Mouse (Mus musculus) kidney, postnatal 0 days (tissue): ENCODE data around the gene Pofut2. TPM values are rescaled to one million over a fixed set of nuclear protein-coding genes. Genes with fewer than 3 reads are reported as not detected.
A peak's percentile ranks its signal among the peaks of the same experiment; 100 is the strongest.

ENCODE experiments used
- ATAC-seq: fragments of 200-750 bp; cut with Nextera tagmentation; replicated peaks from 2 replicates; pipeline ENCODE4 v1.8.0; 2017; ENCODE audit warnings: low read depth, moderate number of reproducible peaks, moderate TSS enrichment, moderate library complexity; ENCODE audit not compliant: low FRiP score
- DNase-seq: peaks from one replicate; pipeline ENCODE4 v3.0.0-alpha.2; 2016; ENCODE audit warnings: low spot score
- H3K27ac ChIP-seq: fragments of 300-500 bp; sonication (generic); 2 replicates; pipeline ENCODE4 v1.5.1; 2014; ENCODE audit warnings: mild to moderate bottlenecking
- H3K27me3 ChIP-seq: fragments of 300-500 bp; sonication (generic); 2 replicates; pipeline ENCODE4 v1.6.1; 2014; ENCODE audit warnings: low read length, mixed read lengths; ENCODE audit not compliant: insufficient read depth
- H3K36me3 ChIP-seq: fragments of 300-500 bp; sonication (generic); 2 replicates; pipeline ENCODE4 v1.6.1; 2014; ENCODE audit warnings: low read length, mixed read lengths; ENCODE audit not compliant: insufficient read depth
- H3K4me1 ChIP-seq: fragments of 300-500 bp; sonication (generic); replicated peaks from 2 replicates; pipeline ENCODE4 v1.6.1; 2014; ENCODE audit warnings: antibody characterized with exemption, low read length, mixed read lengths; ENCODE audit not compliant: insufficient read depth
- H3K4me2 ChIP-seq: fragments of 300-500 bp; sonication (generic); 2 replicates; pipeline ENCODE4 v1.6.1; 2014; ENCODE audit warnings: mild to moderate bottlenecking, low read length, moderate library complexity, mixed read lengths
- H3K4me3 ChIP-seq: fragments of 300-500 bp; sonication (generic); replicated peaks from 2 replicates; pipeline ENCODE4 v1.5.1; 2014; ENCODE audit warnings: low read depth, low read length
- H3K9ac ChIP-seq: fragments of 300-500 bp; sonication (generic); 2 replicates; pipeline ENCODE4 v1.6.1; 2014; ENCODE audit warnings: low read depth, low read length
- H3K9me3 ChIP-seq: fragments of 300-500 bp; sonication (generic); replicated peaks from 2 replicates; pipeline ENCODE4 v1.6.1; 2016; ENCODE audit warnings: low read length, inconsistent platforms, mixed read lengths
- CTCF ChIP-seq: IDR thresholded peaks from 2 replicates; pipeline ENCODE4 v1.5.1; 2016; ENCODE audit warnings: antibody characterized with exemption, low read depth, mild to moderate bottlenecking, moderate library complexity
- WGBS: fragments of 180-500 bp; shearing (Covaris S2); extraction: QIAGEN DNeasy Blood & Tissue Kit; methylation state at CpG from one replicate; pipeline ENCODE4 v1.1.7; 2014; 5-methylcytosine and 5-hydroxymethylcytosine counted together
- polyA plus RNA-seq: library from polyadenylated mRNA; unstranded; fragments of >200 nt; fragmentation: Nextera tagmentation; extraction: Ambion mirVana; gene quantifications from 2 replicates; pipeline ENCODE4 v1.2.1, GENCODE M21; 2015

Pofut2 gene
- polyA plus RNA-seq, 1 experiment from 2014 or later = 96.9 TPM

DNA sequence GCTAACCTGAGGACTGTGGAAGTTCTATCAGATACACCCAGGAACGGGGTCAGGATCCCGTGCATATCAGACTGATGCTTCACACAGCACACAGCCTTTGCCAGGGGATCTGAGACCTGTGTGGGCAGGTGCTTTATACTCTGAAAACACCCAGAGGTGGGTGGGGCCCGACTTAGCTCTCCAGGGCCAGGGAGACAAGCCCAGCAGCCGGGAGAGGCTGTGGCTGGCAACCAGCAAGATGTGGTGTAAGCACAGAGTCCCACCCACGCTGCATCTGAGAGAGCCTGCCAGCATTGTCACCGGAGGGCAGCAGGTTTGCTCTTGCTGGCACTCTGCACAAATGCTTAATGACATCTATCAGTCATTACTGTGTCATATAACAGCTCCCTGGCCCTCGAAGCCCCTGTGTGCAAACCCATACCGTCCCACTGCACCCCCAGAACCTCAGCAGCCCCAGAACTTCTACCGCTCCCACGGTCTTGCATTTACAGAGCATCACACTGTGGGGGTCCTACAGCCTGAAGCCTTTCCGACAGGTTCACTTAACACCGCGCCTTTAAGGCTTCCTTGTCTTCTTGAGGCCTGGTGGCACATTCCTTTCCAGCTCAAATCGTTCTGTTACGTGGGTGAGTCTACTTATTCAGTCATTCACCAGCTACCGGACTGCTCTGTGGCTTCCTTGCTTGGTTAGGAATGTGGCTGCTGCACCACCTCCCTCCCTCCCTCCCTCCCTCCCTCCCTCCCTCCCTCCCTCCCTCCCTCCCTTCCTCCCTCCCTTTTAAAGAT, 21.0 kb upstream of the Pofut2 start:
- ATAC-seq = no peak
- no peaks in the 10 kb centered on the region for H3K27me3 ChIP-seq
- no peak for TF ChIP-seq CTCF
- H3K4me1 ChIP-seq = peaks cover 8% of the 10 kb centered on the region; the same call in 1 of the 2 replicates
- H3K4me2 ChIP-seq = no peak overlapping the region
- H3K9me3 ChIP-seq = no peaks in the 10 kb centered on the region
- WGBS = 62% methylated on average over 16 of the region's 16 CpGs
- H3K36me3 ChIP-seq = no peaks in the 10 kb centered on the region
- no peak overlapping the region for H3K9ac ChIP-seq
- H3K27ac ChIP-seq = peak overlapping the region; percentile 44; the same call in 1 of the 2 replicates
- no peak overlapping the region for H3K4me3 ChIP-seq
- no peak for DNase-seq

DNA sequence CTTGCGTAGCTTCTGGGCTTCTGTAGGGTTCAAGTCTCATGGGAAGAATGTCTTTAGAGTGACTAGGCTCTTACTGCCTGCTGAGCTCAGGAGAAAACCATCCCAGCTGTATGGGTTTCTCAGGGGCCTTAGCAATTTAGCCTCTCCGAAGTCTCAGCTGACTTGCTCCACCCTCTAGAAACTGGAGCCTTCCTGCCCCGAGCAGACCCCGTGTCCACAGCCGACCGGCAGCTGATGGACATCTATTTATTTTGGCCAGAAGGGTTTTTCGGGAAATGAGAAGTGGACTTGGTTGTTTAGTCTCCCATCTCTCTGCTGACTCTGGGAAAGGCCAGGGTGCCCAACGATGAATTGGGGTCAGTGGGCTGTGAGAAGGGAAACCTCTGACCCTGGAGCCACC, 18.3 kb upstream of the Pofut2 start:
- H3K4me1 ChIP-seq = peaks cover 3% of the 10 kb centered on the region; the same call in 1 of the 2 replicates
- no peaks in the 10 kb centered on the region for H3K36me3 ChIP-seq
- H3K9me3 ChIP-seq = no peaks in the 10 kb centered on the region
- ATAC-seq (no peak), DNase-seq (peak; percentile 87)
- no peak overlapping the region for H3K4me2 ChIP-seq
- 0 out of 2 replicates have a peak overlapping the region, but pooled peaks have one; percentile 3 for H3K27ac ChIP-seq
- 26% methylated on average over 8 of the region's 8 CpGs for WGBS
- H3K27me3 ChIP-seq = no peaks in the 10 kb centered on the region
- no peak overlapping the region for H3K9ac ChIP-seq
- TF ChIP-seq CTCF = no peak
- H3K4me3 ChIP-seq = no peak overlapping the region

DNA sequence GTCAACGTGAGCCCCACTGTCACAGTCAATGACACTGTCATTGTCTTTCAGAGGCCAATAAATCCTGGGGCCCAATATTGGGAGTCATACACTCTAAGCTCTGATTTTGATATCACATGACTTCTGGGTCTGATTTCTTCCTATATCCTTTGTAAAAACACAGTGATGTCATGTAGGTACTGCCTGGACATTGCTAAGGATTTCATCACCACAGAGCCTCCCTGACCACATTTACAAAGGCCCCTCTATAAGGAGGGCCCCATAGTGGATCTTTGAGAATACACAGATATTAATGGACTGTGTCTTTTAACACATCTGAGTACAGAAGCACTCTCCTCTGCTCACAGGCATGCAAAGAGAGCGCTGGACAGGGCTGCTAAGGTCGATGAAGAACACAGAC, 16.6 kb upstream of the Pofut2 start:
- no peaks in the 10 kb centered on the region for H3K27me3 ChIP-seq
- WGBS = 66% methylated on average over 3 of the region's 3 CpGs
- ATAC-seq = no peak
- H3K36me3 ChIP-seq = no peaks in the 10 kb centered on the region
- DNase-seq = no peak
- no peak for TF ChIP-seq CTCF
- H3K4me3 ChIP-seq = no peak overlapping the region
- no peaks in the 10 kb centered on the region for H3K9me3 ChIP-seq
- H3K9ac ChIP-seq = no peak overlapping the region
- H3K27ac ChIP-seq = no peak overlapping the region
- no peak overlapping the region for H3K4me2 ChIP-seq
- peaks cover 3% of the 10 kb centered on the region; the same call in 1 of the 2 replicates for H3K4me1 ChIP-seq

DNA sequence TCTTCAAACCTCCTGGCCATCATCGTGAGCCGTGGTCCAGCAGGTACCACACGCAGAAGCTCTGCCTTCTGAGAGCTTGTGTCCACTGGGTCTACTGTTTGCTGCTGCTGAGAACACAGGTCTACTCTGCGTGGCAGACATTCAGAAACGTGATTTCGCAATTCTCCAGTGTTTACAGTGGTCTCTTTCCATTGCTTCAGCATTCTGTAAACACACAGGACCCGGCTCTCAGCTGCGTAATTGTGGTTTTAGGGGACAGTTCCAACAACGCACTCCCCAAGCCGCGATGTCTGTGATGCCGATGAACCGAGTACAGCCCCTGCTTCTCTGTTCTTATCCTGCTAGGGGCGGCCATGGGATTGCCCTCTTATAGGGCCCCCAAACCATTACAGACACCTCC, 16.1 kb upstream of the Pofut2 start:
- no peaks in the 10 kb centered on the region for H3K9me3 ChIP-seq
- DNase-seq = no peak
- no peak for ATAC-seq

DNA sequence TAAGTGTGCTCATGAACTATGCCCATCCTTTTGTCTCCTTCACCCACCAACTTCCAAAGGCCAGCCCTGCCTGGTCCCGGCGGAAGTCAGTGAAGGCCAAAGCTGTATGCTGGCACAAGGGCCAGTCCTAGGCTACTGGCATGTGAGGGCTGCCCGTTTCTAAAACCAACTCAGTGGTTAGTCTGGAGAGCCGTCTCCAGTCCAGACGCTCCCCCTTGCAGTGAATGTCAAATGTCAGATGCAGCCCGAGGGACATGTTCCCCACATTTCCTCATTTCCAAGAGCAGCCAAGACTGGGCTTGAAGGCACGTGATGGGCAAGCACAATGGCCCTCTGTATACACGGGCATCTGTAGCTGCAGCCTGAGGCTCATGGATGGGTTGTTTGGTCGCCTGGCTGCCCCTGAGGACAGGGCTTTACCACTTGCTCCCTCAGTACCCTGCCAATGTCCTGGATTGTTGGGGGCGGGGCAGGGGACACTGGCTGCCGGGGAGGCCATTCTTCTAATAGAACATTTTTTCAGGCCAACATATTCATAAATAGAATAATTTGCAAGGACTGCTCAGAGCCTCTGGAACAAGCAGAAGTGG, 15.4 kb upstream of the Pofut2 start:
- 70% methylated on average over 11 of the region's 11 CpGs for WGBS
- Histone ChIP-seq H3K27me3 (no peaks in the 10 kb centered on the region), H3K9me3 (no peaks in the 10 kb centered on the region), H3K36me3 (no peaks in the 10 kb centered on the region), H3K4me2 (no peak overlapping the region), H3K4me1 (peaks cover 6% of the 10 kb centered on the region; the same call in 1 of the 2 replicates), H3K9ac (no peak overlapping the region), H3K27ac (no peak overlapping the region), H3K4me3 (no peak overlapping the region)
- no peak for DNase-seq
- TF ChIP-seq CTCF = no peak
- no peak for ATAC-seq

More for the DNA sequence above, 16.1 kb upstream of the Pofut2 start:
- WGBS = 76% methylated on average over 14 of the region's 14 CpGs
- Histone ChIP-seq H3K36me3 (no peaks in the 10 kb centered on the region), H3K27ac (no peak overlapping the region), H3K4me2 (no peak overlapping the region), H3K9ac (no peak overlapping the region), H3K4me1 (peaks cover 5% of the 10 kb centered on the region; the same call in 1 of the 2 replicates), H3K4me3 (no peak overlapping the region), H3K27me3 (no peaks in the 10 kb centered on the region)
- no peak for TF ChIP-seq CTCF

DNA sequence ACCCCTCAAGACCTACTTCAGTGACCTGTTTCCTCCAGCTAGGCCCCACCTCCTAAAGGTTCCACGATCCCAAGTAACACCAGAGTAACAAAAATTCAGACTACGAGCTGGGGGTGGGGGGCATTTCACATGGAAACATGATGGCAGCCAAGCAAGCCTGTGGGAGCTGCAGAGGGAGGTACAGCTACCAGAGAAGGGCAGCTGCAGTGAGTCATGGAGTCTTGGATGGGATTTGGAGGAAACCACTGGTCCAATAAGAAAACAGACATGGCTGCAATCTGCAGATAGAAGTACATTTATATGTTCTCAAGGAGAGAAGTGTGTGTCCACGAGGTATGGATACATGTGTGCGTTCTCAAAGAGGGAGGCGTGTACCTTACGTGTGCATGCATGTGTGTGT, 14.2 kb upstream of the Pofut2 start:
- H3K9me3 ChIP-seq = no peaks in the 10 kb centered on the region
- H3K4me1 ChIP-seq = peaks cover 6% of the 10 kb centered on the region; the same call in 1 of the 2 replicates
- H3K27me3 ChIP-seq = no peaks in the 10 kb centered on the region
- H3K9ac ChIP-seq = no peak overlapping the region
- H3K4me2 ChIP-seq = no peak overlapping the region
- WGBS = 94% methylated on average over 6 of the region's 6 CpGs
- ATAC-seq = no peak
- H3K36me3 ChIP-seq = no peaks in the 10 kb centered on the region
- DNase-seq = no peak
- TF ChIP-seq CTCF = no peak
- no peak overlapping the region for H3K4me3 ChIP-seq
- no peak overlapping the region for H3K27ac ChIP-seq
